Mouse (Mus musculus) embryonic facial prominence, embryonic 11.5 days (tissue): Measurements from ENCODE around the gene Leap2. TPM values are rescaled to one million over a fixed set of nuclear protein-coding genes. Genes with fewer than 3 reads are reported as not detected.

Experiments
- ATAC-seq: fragments of 200-750 bp; cut with Nextera tagmentation; replicated peaks from 2 replicates; pipeline ENCODE4 v1.8.0; 2017; ENCODE audit warnings: low read depth; ENCODE audit not compliant: insufficient number of reproducible peaks, low FRiP score, low TSS enrichment
- DNase-seq: peaks from one replicate; pipeline ENCODE4 v3.0.0-alpha.2; 2015; ENCODE audit warnings: low spot score
- H3K27ac ChIP-seq: fragments of 300-500 bp; sonication (generic); replicated peaks from 2 replicates; pipeline ENCODE4 v1.5.1; 2014; ENCODE audit warnings: mild to moderate bottlenecking, low read depth, low read length, control low read depth
- H3K27me3 ChIP-seq: fragments of 300-500 bp; sonication (generic); 2 replicates; pipeline ENCODE4 v1.6.1; 2014; ENCODE audit warnings: mild to moderate bottlenecking, low read length, moderate library complexity, mixed read lengths; ENCODE audit not compliant: control insufficient read depth, insufficient read depth
- H3K36me3 ChIP-seq: fragments of 300-500 bp; sonication (generic); replicated peaks from 2 replicates; pipeline ENCODE4 v1.6.1; 2014; ENCODE audit warnings: low read depth, mild to moderate bottlenecking, low read length, moderate library complexity, mixed read lengths; ENCODE audit not compliant: control insufficient read depth, insufficient read depth
- H3K4me1 ChIP-seq: fragments of 300-500 bp; sonication (generic); 2 replicates; pipeline ENCODE4 v1.6.1; 2014; ENCODE audit warnings: low read length, mixed read lengths; ENCODE audit not compliant: control insufficient read depth, insufficient read depth
- H3K4me2 ChIP-seq: fragments of 300-500 bp; sonication (generic); 2 replicates; pipeline ENCODE4 v1.6.1; 2014; ENCODE audit warnings: low read depth, mild to moderate bottlenecking, control low read depth, low read length, moderate library complexity
- H3K4me3 ChIP-seq: fragments of 300-500 bp; sonication (generic); 2 replicates; pipeline ENCODE4 v1.5.1; 2014; ENCODE audit warnings: low read depth, low read length, control low read depth
- H3K9ac ChIP-seq: fragments of 300-500 bp; sonication (generic); replicated peaks from 2 replicates; pipeline ENCODE4 v1.6.1; 2014; ENCODE audit warnings: mild to moderate bottlenecking, control low read depth, low read length
- H3K9me3 ChIP-seq: fragments of 300-500 bp; sonication (generic); replicated peaks from 2 replicates; pipeline ENCODE4 v1.6.1; 2016; ENCODE audit warnings: mild to moderate bottlenecking, low read length, inconsistent platforms, mixed read lengths; ENCODE audit not compliant: control insufficient read depth
- WGBS: fragments of 180-500 bp; shearing (Covaris S2); extraction: QIAGEN DNeasy Blood & Tissue Kit; methylation state at CpG from one replicate; pipeline ENCODE4 v1.1.7; 2014; 5-methylcytosine and 5-hydroxymethylcytosine counted together
- polyA plus RNA-seq: library from polyadenylated mRNA; unstranded; fragments of >200 nt; fragmentation: Nextera tagmentation; extraction: Ambion mirVana; gene quantifications from 2 replicates; pipeline ENCODE4 v1.2.1, GENCODE M21; 2014

Gene Leap2
- not detected in 2 replicates for polyA plus RNA-seq

DNA sequence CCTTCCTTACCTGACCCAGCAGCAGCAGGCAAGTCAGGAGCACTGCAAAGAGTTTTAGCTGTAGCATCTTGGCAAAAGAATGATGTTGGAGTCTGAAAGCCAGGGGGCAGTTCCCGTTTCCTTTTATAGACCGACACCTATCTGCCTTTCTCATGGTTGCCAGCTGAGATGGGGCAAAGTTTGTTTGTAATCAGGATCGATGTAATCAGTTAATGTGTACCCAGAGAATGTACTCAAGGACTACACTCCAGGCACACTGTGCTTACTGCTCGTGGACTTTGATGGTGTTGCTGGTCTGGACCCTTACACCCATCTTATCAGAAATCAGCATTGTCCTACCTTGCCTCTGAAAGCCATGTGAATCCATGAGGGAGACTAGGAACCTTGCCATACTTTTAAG, at the start of gene Leap2:
TSS of gene Leap2 (minus strand) at position 135 of the 400 bp plus-strand sequence.
- no peaks in the 10 kb centered on the region for H3K9me3 ChIP-seq
- no peak within 1 kb of the TSS for H3K4me3 ChIP-seq
- WGBS = 95% methylated on average over 4 of the region's 4 CpGs
- H3K36me3 ChIP-seq = no peaks in the 10 kb centered on the region; the same call in 1 of the 2 replicates
- ATAC-seq = no peak
- no peak for DNase-seq
- H3K9ac ChIP-seq = no peak within 1 kb of the TSS
- H3K27ac ChIP-seq = no peak within 1 kb of the TSS
- no peaks in the 10 kb centered on the region for H3K4me1 ChIP-seq
- H3K27me3 ChIP-seq = no peaks in the 10 kb centered on the region
- no peak within 1 kb of the TSS for H3K4me2 ChIP-seq

DNA sequence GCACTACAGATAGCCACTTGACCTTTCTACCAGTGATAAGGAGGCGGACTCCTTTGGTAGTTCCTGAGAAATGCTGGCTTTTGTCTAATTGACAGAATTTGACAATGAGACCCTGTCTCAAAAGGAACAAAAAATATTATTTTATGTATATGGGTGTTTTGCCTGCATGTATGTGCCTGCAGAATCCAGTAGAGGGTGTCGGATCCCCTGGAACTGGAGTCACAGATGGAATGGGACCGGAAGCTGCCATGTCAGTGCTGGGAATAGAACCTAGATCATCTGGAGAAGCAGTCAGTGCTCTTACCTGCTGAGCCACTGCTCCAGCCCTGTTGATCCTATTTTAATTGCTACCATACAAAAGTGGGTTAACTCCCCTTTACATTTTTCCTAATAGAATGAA, 49.7 kb upstream of the Leap2 start:
- H3K9ac ChIP-seq = no peak overlapping the region
- H3K27me3 ChIP-seq = peaks cover 8% of the 10 kb centered on the region
- 75% methylated on average over 3 of the region's 3 CpGs for WGBS
- no peaks in the 10 kb centered on the region for H3K9me3 ChIP-seq
- H3K36me3 ChIP-seq = no peaks in the 10 kb centered on the region
- H3K4me1 ChIP-seq = no peaks in the 10 kb centered on the region
- ATAC-seq (no peak), DNase-seq (no peak)
- H3K4me2 ChIP-seq = no peak overlapping the region
- H3K4me3 ChIP-seq = no peak overlapping the region
- H3K27ac ChIP-seq = no peak overlapping the region

DNA sequence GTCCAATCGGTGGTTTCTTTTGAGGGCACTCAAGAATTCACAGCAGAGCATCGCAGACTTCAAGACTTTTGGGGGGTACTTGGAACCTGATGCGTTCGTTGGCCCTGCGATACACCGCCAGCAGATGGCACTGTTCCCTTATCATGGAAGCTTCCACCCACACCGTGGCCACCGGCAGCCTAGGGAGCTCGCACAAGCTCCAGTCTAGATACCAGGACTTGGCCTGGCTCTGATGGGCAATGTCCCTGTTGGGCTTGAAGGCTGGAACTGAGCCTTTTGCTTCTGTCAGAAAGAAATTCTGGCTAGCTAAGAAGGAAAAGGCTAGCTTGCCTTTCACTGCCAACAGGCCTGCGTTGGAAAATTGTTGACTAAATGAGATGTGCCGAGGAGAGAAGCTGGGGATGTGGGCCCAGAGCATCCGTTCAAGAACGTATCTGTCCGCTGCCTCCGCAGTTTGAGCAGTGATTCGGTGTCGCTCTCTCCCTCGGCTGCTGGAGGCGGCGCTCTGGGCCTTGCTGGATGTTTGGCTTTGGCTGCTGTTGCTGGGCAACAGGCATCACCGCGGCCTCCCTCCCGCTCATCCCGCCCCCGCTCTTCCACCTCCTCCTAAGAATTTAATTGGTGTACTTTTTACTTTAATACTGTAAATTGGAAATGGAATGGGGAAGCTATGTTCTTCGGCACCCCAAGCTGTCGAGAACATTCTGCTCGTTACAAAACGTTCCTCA, 47.2 kb upstream of the Leap2 start, which contains the start of gene Gm9837:
TSS of gene Gm9837 (minus strand) at position 512 of the 728 bp plus-strand sequence.
- H3K4me1 ChIP-seq = no peaks in the 10 kb centered on the region
- no peaks in the 10 kb centered on the region for H3K36me3 ChIP-seq
- peaks cover 25% of the 10 kb centered on the region for H3K27me3 ChIP-seq
- H3K9ac ChIP-seq = no peak within 1 kb of the TSS
- H3K4me3 ChIP-seq = 0 out of 2 replicates have a peak within 1 kb of the TSS, but pooled peaks have one; percentile 7
- no peak within 1 kb of the TSS for H3K27ac ChIP-seq
- peak within 1 kb of the TSS; percentile 39 for H3K4me2 ChIP-seq
- H3K9me3 ChIP-seq = no peaks in the 10 kb centered on the region
- ATAC-seq (peak; percentile 60; the same call in 1 of the 2 replicates), DNase-seq (peak; percentile 96)
- 5% methylated on average over 29 of the region's 29 CpGs for WGBS

DNA sequence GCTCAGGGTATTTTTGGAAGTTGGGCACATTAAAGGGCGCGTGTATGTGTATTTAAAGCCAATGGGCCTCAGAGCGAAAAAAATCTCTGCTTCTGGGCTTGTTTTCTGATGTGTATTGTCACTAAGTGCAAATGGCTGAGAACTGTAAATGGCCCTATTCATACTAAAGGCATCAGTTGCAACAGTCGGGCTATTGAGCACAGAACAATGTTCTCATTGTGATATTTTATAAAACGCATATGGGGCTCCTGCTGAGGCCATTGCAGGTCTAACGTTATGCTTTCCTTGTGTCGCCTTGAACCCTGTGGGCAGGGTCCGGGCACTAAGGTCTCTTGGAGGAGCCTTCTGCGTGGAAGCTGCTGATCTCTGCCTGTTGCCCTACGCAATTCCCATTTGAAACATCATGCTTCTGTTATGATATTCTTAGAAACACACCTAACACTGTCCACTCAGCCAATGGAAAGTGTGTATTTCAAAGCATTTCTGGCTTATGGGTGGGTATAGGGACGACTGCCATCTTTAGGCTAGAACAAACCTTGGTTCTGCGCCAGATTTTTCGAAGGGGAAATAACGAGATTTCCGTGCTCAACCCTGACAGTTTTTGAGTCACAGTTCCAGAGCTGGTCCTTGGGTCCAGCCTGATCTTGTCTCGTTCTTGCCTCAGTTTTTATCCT, 46.5 kb upstream of the Leap2 start:
- ATAC-seq = no peak
- no peak overlapping the region for H3K4me3 ChIP-seq
- H3K36me3 ChIP-seq = no peaks in the 10 kb centered on the region
- no peak for DNase-seq
- H3K9me3 ChIP-seq = no peaks in the 10 kb centered on the region
- H3K4me2 ChIP-seq = no peak overlapping the region
- H3K27ac ChIP-seq = no peak overlapping the region
- H3K27me3 ChIP-seq = peaks cover 32% of the 10 kb centered on the region
- H3K4me1 ChIP-seq = no peaks in the 10 kb centered on the region
- WGBS = 24% methylated on average over 16 of the region's 16 CpGs
- no peak overlapping the region for H3K9ac ChIP-seq

DNA sequence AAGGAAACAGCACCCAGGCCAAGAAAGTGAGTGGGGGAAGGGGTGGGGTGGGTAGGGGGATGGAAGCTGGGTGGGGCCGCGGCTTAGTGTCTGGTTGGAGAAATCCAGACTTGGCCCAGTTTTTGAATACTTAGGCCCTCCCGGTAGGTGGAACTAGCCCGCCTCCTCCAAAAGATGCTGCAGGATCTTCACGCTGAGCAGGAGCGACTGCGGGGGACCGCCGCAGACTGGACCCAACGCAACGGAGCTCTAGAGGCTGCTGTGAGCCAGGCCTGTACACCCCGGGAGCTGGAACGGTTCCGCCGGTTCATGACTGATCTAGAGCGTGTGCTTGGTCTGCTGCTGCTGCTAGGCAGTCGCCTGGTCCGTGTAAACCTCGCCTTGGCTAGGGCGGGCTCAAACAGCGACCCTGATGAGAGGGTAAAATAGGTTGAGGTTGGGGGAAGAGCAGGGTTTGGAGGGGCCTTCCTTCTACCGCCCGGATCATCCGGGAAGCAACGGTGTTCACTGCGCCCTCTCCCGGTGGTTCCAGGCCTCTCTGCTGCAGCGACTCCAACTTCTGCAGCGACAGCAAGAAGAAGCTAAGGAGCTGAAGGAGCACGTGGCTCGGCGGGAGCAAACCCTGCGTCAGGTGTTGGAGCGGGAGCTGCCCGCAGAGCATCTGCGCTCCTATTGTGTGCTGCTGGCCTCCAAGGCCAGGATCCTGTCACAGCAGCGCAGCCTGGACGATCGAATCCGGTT, 43.4 kb upstream of the Leap2 start:
- DNase-seq (peak; percentile 90), ATAC-seq (peak; percentile 19)
- peaks cover 57% of the 10 kb centered on the region for H3K27me3 ChIP-seq
- no peak overlapping the region for H3K27ac ChIP-seq
- H3K4me3 ChIP-seq = no peak overlapping the region
- no peaks in the 10 kb centered on the region for H3K9me3 ChIP-seq
- H3K4me1 ChIP-seq = peaks cover 7% of the 10 kb centered on the region; the same call in 1 of the 2 replicates
- no peaks in the 10 kb centered on the region for H3K36me3 ChIP-seq
- WGBS = 5% methylated on average over 40 of the region's 40 CpGs
- H3K9ac ChIP-seq = peak overlapping the region; percentile 32; the same call in 1 of the 2 replicates
- peak overlapping the region; percentile 45 for H3K4me2 ChIP-seq

DNA sequence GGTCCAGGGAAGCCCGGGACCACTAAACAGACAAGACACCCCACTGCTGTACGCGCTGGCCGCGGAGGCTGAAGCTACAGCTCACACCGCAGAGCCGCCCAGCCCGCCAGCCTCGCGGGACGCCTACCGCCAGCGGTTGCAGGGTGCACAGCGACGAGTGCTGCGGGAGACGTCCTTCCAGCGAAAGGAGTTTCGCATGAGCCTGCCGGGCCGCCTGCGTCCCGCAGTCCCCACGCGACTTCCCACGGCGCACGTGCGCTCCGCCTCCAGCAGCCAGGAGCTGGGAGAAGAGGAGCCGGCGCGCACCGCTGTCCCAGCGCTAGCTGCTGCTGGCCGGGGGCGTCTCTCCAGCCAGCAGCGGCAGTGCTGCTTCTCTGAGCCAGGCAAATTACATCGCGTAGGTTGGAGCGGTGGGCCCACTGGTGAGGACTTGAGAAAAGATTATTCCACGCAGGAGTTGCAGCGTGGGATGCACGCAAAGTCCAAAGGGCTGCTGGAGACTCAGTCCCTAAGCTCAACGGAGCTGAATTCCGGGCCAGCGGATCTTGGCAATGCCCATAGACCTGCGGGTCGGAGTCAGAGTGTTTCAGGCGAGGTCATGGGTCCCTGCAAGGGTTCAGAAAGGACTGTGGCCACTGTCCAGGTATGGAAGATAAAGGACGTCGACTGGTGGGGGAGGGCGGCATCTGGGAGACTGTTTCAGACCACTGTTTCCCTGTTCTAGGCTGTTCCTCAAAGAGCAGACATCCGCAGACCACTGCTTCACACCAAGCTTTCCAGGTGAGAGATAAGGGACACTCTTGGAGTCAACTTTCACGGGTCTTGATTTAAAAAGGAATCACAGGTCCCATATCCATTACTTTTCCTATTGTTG, 40.8 kb upstream of the Leap2 start:
- Histone ChIP-seq H3K9ac (peak overlapping the region; percentile 43; the same call in 1 of the 2 replicates), H3K4me3 (peak overlapping the region; percentile 39), H3K4me2 (peak overlapping the region; percentile 94), H3K36me3 (no peaks in the 10 kb centered on the region), H3K27me3 (peaks cover 52% of the 10 kb centered on the region), H3K9me3 (no peaks in the 10 kb centered on the region), H3K27ac (no peak overlapping the region), H3K4me1 (peaks cover 7% of the 10 kb centered on the region; the same call in 1 of the 2 replicates)
- ATAC-seq (no peak), DNase-seq (peak; percentile 48)
- 6% methylated on average over 55 of the region's 55 CpGs for WGBS

DNA sequence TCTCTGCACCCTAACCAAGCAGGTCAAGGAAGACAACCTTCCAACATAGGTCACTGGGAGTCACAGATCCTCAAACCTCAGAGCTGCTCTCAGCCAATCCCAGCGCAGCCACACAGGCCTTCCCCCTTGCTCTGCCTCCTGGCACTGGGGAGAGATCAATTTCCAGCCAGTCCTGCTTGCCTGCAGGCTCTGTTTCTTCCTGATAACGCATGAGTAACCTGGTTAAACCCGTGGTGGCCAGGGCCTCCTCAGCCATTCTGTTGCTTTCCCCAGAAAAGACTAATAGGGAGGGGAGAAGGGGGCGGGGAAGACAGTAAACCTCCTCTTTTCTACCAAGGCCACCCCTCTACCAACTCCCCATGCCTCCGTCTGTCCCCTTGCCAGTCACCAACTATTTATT, 38.8 kb upstream of the Leap2 start:
- Histone ChIP-seq H3K4me1 (peaks cover 7% of the 10 kb centered on the region; the same call in 1 of the 2 replicates), H3K36me3 (no peaks in the 10 kb centered on the region), H3K27me3 (peaks cover 50% of the 10 kb centered on the region), H3K4me2 (no peak overlapping the region), H3K9ac (no peak overlapping the region), H3K9me3 (no peaks in the 10 kb centered on the region), H3K27ac (no peak overlapping the region), H3K4me3 (no peak overlapping the region)
- 18% methylated on average over 5 of the region's 5 CpGs for WGBS
- ATAC-seq (no peak), DNase-seq (no peak)
